Mouse (Mus musculus) cerebellum, adult 9-10 months (tissue): ENCODE data around the gene Hydin.
"Not testable (repeated sequence)": the region's sequence is repeated elsewhere in the genome, so short reads cannot be mapped to it uniquely, and the experiment has no call there.

Experiments used
- DNase-seq: peaks from one replicate; pipeline ENCODE4 v3.0.0; 2022

Hydin gene

DNA sequence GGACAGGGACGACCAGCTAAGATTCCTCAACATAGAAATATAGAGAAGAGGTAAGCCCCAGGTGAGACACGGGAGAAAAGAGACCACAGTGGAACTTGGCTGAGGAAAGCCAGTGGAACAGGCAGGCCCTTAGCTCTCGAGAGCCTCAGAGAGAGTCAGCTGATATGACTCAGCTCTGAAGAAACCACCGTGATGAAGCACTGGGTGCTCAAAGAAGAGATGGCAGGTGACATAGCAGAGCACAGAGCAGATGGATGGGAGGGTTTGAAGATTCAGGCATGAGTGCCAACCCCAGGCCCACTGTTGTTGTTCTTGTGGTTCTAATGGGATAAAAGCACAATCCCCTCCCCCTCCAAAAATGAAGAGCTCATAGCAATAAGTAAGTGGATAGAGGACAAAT is 190.6 kb downstream of the Hydin start:
- DNase-seq = no peak

- DNase-seq = no peak
Observed at GRCm38 (mm10) chr8:110462627-110463208, 195.9 kb downstream of the Hydin start.

DNA sequence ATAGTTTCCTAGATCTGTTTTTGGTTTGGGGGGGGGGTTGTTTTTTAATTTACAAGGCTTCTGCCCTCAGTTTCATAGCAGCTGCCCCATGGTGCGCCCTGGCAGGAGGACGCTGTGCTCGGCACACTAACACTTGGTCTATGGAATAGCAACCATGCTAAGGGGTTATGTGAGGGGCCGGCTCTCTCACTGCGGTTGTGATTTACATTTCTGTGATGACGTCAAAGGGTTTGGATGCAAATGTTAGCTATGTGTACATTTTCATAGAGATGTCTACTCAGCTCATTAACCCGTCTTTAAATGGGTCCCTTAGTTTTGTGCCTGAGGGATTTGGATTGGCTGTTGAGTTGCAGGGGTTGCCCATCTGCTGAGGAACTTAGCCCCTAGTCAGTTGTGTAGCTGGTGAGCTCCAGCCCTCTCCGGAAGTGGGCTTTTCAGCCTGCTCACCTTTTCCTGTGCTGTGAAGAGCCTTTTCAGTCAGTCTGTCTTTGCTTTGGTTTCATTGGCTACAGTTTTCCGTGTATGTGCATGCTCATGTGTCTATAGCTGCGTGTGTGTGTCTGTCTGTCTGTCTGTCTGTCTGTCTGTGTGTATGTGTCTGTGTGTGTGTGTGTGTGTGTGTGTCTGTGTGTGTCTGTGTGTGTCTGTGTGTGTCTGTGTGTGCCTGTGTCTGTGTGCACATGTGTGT is 197.1 kb downstream of the Hydin start:
- DNase-seq = no peak

- no peak for DNase-seq
Observed at GRCm38 (mm10) chr8:110465606-110466005, 198.8 kb downstream of the Hydin start.

DNA sequence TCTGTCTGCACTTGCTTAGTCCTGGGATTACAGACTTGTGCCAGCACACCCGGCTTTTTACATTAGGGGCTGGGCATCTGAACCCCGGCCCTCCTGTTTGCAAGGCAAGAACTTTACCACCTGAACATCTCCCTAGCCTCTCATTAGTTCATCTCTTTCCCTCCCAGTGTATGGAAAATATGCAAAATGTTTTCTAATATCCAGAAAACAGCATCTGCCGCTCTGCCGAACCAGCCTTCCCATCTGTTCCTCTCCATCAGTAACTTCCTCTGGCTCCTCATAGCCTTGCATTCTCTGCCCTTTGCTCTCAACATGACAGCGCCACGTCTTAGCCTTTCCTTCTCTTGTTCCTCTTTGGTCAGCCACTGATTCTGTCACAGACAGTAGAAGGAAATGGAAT is 210.5 kb downstream of the Hydin start:
- DNase-seq = no peak

- DNase-seq = peak; percentile 75
Observed at GRCm38 (mm10) chr8:110478576-110478975, 211.8 kb downstream of the Hydin start.

GRCm38 (mm10) chr8:110479401-110479800 is 212.6 kb downstream of the Hydin start:
- no peak for DNase-seq

- DNase-seq = no peak
Observed at GRCm38 (mm10) chr8:110482275-110482674, 215.5 kb downstream of the Hydin start.

DNA sequence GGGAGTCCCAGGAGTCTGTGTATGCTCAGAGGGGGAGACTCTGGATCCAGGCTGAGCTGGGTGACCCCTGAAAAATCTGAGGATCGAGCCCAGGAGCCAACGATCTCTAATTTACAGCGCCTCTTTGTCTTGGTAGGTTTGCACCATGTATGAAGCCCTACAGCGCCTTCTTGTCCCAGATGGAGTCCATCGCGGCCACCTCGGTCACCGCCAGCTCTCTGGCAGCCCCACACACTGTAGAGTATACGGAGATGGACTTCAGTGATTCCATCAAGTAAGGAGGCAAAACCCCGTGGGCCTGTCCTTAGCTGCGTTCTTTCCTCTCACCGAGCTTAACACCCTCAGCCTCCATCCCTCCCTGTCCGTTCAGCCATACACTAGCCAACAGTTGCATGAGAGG is 218.5 kb downstream of the Hydin start:
- DNase-seq = no peak

DNA sequence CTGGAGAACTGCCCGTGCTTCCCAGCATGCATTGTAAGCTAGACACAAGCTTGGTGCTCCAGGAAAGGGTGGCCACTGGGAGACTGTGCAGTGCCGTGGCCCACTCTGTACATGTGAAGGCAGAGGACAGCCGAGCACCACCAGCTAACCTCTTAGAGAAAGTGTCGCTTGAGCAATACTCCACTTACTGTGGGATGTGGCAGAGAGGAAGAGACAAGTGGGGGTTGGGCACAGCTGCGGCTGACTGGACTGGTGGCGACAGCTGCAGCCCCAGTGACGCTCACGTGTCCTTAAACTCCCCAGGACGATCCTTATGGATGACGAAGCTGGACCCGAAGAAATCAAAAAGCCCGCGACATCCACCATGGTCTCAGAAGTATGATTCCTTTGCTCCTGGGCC is 219.2 kb downstream of the Hydin start:
- no peak for DNase-seq

DNA sequence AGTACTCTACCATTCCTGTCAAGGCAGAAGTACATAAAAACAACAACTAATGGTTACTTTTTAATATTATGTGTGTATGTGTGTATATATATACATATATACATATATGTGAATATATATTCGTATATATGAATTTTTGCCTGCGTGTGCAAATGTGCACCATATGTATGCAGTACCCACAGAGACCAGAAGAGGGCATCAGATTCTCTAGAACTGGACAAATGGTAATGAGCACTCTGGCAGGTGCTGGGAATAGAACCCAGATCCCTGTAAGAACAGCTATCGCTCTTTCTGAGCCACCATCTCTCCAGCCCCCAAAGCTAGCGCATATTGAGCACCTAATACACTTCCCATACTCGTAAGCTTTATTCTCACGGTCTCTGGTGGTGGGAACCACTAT is 220.9 kb downstream of the Hydin start:
- DNase-seq = no peak

DNA sequence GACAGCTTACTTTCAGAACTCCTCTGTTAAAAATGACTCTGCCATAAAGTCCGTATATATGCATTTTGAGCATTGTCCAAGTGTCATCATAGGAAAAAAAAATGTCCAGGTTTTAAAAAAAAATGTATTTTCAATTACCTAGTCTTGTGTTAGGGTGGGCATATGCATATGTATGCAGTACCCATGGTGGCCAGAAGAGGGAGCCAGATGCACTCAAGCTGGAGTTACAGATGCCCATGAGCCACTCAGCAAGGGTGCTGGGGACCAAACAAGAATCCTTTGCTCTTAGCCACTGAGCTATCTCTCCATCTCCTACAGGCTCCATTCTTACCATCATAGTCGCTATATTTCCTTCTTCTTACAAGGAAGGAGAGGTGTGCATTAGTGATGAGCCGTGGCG is 222.6 kb downstream of the Hydin start:
- DNase-seq = no peak

DNA sequence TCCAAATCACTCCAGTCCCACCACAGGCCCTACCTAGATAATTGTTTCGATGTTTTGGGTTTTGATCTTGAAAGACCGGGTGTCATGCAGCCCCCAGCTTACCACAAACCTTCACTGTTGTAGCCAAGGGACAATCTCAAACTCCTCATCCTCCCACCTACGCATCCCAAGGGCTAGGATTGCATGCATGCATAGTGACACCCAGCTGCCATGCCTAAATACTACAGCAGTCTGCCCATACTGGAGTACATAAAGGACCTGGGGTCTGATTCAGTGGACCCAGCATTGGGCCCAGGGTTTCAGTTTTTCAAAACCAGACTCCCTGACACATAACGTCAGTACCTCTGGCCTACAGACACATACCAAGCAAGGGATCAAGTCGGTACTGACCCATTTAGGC is 224.3 kb downstream of the Hydin start:
- no peak for DNase-seq

DNA sequence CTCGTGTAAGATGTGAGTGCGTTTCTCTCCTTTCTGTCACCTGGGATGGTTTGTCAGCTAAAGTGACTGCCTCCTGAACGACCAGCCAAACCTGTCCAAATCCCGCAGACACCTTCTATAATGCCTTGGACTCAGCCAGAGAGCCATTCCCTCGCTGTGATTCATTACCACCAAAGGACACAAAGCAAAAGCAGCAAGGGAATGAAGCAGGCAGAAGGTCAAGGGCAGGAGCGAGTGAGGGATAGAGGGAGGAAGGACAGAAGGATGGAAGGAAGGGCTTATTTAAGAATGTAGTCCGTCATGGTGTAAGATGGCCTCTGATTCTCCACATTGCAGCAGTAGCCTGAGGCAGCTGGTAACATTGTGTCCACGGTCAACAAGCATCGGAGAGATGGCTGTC is 229.5 kb downstream of the Hydin start:
- DNase-seq = no peak

- no peak for DNase-seq
Observed at GRCm38 (mm10) chr8:110500253-110500652, 233.5 kb downstream of the Hydin start.

GRCm38 (mm10) chr8:110500661-110501060 is 233.9 kb downstream of the Hydin start:
- no peak for DNase-seq

GRCm38 (mm10) chr8:110501330-110501729 is 234.6 kb downstream of the Hydin start:
- DNase-seq = no peak

DNA sequence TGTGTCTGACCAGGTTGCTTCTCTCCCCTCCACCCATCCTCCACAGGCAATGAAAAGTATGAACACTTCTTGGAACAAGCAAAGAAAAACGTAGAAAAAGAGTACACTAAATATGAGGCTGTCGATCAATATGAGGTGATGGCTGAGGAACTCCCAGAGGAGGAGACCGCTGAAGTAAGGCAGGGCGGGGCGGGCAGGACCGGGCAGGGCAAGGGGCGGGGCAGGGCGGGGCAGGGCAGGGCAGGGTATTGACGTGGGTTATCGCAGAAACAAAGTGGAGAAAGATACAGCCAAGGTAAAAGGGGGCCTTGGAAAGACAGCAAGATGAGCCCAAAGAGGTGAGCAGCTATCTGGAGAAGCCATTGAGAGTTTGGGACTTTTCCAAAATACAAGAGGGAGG is 236.1 kb downstream of the Hydin start:
- DNase-seq = no peak

- no peak for DNase-seq
Observed at GRCm38 (mm10) chr8:110508766-110509165, 242.0 kb downstream of the Hydin start.

DNA sequence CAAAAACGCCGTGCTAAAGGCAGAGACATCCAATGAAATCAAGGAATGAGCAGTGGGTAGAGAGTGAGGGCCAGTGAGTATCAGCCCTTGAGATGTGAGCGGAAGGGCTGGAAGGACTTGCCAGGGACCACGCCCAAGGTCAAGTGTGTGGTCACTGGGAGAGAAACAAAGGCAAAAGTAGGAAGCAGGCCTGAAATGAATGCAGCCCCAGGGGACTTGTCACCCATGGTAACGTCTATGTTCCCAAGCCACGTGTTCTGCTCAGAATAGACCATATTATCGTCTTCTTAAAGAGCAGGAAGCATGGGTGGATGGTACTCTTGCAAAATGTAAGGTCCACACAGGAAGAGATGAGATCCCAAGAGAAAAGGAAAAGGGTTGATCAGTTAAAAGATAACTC is 253.0 kb downstream of the Hydin start:
- DNase-seq = no peak

DNA sequence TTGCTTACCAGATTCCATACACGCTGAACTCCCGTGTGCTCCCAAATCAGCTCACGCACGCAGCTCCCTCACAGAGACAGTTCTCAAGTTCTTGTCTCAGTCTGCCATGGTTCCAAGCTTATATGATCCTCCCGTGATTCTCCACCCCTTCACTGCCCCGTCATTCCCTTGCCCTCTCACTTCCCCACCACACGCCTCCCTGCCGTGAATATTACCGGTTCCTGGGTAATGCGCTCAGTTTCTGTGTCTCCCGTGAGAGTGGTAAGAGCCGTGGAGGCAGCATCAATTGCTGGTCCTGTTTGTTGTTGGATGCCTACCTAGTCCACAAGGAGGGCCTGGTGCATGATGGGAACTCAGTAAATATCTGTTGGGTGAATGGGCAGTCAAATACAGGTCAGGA is 255.1 kb downstream of the Hydin start:
- no peak for DNase-seq

DNA sequence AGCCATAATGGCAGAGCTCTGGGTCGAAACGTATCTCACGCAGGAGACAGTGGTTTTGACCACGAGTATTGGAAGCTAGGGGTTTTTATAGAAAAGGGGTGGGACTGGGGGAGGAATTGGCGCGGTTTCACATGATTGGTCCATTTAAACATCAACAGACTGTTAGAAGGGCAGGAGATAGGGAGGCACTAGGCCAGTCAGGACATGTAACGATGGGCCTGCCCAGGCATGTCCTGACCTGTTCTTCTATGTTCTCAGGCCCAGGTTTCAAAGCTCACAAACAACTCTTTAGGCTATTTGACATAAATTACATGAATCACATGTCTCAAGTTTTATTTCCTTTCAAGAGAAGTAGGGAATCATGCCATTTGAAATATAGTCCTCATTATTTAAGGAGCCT is 255.7 kb downstream of the Hydin start:
- not testable (repeated sequence) for DNase-seq

DNA sequence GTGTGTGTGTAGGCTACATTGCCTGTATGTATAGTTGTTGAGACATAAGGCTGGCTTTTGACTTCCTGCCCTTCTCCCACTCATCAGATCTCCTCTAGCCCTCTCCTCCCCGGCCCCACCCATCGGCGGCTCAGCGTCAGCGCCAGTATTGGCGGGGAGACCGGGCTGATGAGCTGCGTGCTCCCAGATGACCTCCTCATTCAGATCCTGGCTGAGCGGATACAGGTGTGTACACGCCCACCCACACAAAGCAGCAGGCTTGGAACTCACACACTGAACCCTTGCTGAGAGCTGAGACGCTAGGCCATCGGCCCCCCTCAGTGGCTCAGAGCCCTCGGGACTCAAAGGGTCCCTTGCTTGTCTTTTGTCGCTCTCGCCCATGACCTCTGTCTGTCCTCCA is 256.2 kb downstream of the Hydin start:
- DNase-seq = no peak

- DNase-seq = no peak
Observed at GRCm38 (mm10) chr8:110525229-110525628, 258.5 kb downstream of the Hydin start.
